Mouse (Mus musculus): ENCODE data around the gene 4930442H23Rik.

DNA sequence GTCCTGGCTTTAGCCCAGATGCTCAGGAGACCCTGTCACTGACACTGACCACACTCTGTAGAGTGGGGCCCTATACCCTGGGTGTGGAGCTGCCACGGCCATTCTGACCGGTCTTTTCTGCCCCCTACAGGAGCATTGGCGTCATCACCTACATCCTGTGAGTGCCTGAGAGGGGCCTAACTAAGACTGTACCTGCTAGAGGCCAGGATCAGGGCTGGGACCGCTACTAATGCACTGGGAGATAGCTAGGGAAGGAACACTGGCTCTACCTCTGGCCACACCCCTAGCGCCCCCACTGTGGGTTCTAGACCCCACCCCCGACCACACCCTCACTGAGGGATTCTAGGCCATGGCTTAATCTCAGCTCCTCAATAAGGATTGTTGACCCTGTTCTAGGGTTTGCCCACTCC lies 7.3 kb upstream of the 4930442H23Rik start:
- 0 out of 2 replicates have a peak, but pooled peaks have one; percentile 10 for TF ChIP-seq CTCF (IDR thresholded peaks at IDR 0.05; ENCODE audit: extremely low read depth, insufficient read depth, low read length)
- TF ChIP-seq POLR2A (IDR thresholded peaks at IDR 0.05; ENCODE audit: extremely low read depth, insufficient read depth, low read length), result no peak

Measured in cortical plate, adult 2 months (tissue).